Mouse (Mus musculus): ENCODE measurements around the gene Rnf43. TPM values are rescaled to one million over a fixed set of nuclear protein-coding genes. Genes with fewer than 3 reads are reported as not detected.
A peak's percentile ranks its signal among the peaks of the same experiment; 100 is the strongest.

Gene Rnf43
- polyA plus RNA-seq, 1 experiment: not detected

- H3K36me3 ChIP-seq (ENCODE audit: control insufficient read depth, insufficient read depth): peaks cover 9% of the 10 kb centered on the region
- peaks cover 13% of the 10 kb centered on the region for H3K27me3 ChIP-seq (ENCODE audit: control insufficient read depth, insufficient read depth, insufficient read length)
- peak overlapping the region; percentile 41 for H3K4me3 ChIP-seq (ENCODE audit: insufficient read depth, poor library complexity, severe bottlenecking)
- peaks cover 21% of the 10 kb centered on the region for H3K79me2 ChIP-seq (ENCODE audit: control insufficient read depth, insufficient read depth)
- no peak overlapping the region for H3ac ChIP-seq (ENCODE audit: control insufficient read depth, insufficient read length, low read depth)
- TF ChIP-seq CEBPB (IDR thresholded peaks at IDR 0.05; ENCODE audit: low read depth) (no peak), MYOD1 (IDR thresholded peaks at IDR 0.05; ENCODE audit: control insufficient read depth, insufficient read length, low read depth) (no peak), MYOG (IDR thresholded peaks at IDR 0.05; ENCODE audit: control insufficient read depth, extremely low read depth, insufficient read length) (no peak), USF1 (IDR thresholded peaks at IDR 0.05; ENCODE audit: low read depth) (no peak), CTCF (IDR thresholded peaks at IDR 0.05; ENCODE audit: control insufficient read depth, insufficient read depth, insufficient read length) (no peak), FOSL1 (IDR thresholded peaks at IDR 0.05; ENCODE audit: insufficient read depth, low read length, poor library complexity, severe bottlenecking) (no peak), MAX (IDR thresholded peaks at IDR 0.05) (no peak)
- H3K79me3 ChIP-seq (ENCODE audit: low read depth): peaks cover 15% of the 10 kb centered on the region
These were observed 93.8 kb downstream of the Rnf43 start for GRCm38 (mm10) chr11:87756251-87756820.

GRCm38 (mm10) chr11:87757001-87757954 lies 94.8 kb downstream of the Rnf43 start:
- Histone ChIP-seq H3K36me3 (ENCODE audit: control insufficient read depth, insufficient read depth) (peaks cover 9% of the 10 kb centered on the region), H3K4me3 (ENCODE audit: insufficient read depth, poor library complexity, severe bottlenecking) (peak overlapping the region; percentile 41), H3K27me3 (ENCODE audit: control insufficient read depth, insufficient read depth, insufficient read length) (peaks cover 22% of the 10 kb centered on the region), H3ac (ENCODE audit: control insufficient read depth, insufficient read length, low read depth) (no peak overlapping the region), H3K79me3 (ENCODE audit: low read depth) (peaks cover 15% of the 10 kb centered on the region), H3K79me2 (ENCODE audit: control insufficient read depth, insufficient read depth) (peaks cover 21% of the 10 kb centered on the region)
- TF ChIP-seq MYOD1 (IDR thresholded peaks at IDR 0.05; ENCODE audit: control insufficient read depth, insufficient read length, low read depth) (no peak), CTCF (IDR thresholded peaks at IDR 0.05; ENCODE audit: control insufficient read depth, insufficient read depth, insufficient read length) (no peak), FOSL1 (IDR thresholded peaks at IDR 0.05; ENCODE audit: insufficient read depth, low read length, poor library complexity, severe bottlenecking) (no peak), MYOG (IDR thresholded peaks at IDR 0.05; ENCODE audit: control insufficient read depth, extremely low read depth, insufficient read length) (no peak), CEBPB (IDR thresholded peaks at IDR 0.05; ENCODE audit: low read depth) (no peak), USF1 (IDR thresholded peaks at IDR 0.05; ENCODE audit: low read depth) (no peak), MAX (IDR thresholded peaks at IDR 0.05) (no peak)

- H3K27me3 ChIP-seq (ENCODE audit: control insufficient read depth, insufficient read depth, insufficient read length): peaks cover 33% of the 10 kb centered on the region
- TF ChIP-seq USF1 (IDR thresholded peaks at IDR 0.05; ENCODE audit: low read depth) (peak; percentile 48), MYOD1 (IDR thresholded peaks at IDR 0.05; ENCODE audit: control insufficient read depth, insufficient read length, low read depth) (no peak), MYOG (IDR thresholded peaks at IDR 0.05; ENCODE audit: control insufficient read depth, extremely low read depth, insufficient read length) (no peak), FOSL1 (IDR thresholded peaks at IDR 0.05; ENCODE audit: insufficient read depth, low read length, poor library complexity, severe bottlenecking) (no peak), CTCF (IDR thresholded peaks at IDR 0.05; ENCODE audit: control insufficient read depth, insufficient read depth, insufficient read length) (no peak), MAX (IDR thresholded peaks at IDR 0.05) (peak; percentile 55), CEBPB (IDR thresholded peaks at IDR 0.05; ENCODE audit: low read depth) (no peak)
- H3ac ChIP-seq (ENCODE audit: control insufficient read depth, insufficient read length, low read depth): no peak overlapping the region
- H3K79me3 ChIP-seq (ENCODE audit: low read depth): peaks cover 15% of the 10 kb centered on the region
- no peak overlapping the region for H3K4me3 ChIP-seq (ENCODE audit: insufficient read depth, poor library complexity, severe bottlenecking)
- peaks cover 9% of the 10 kb centered on the region for H3K36me3 ChIP-seq (ENCODE audit: control insufficient read depth, insufficient read depth)
- H3K79me2 ChIP-seq (ENCODE audit: control insufficient read depth, insufficient read depth): peaks cover 21% of the 10 kb centered on the region
These were observed 95.8 kb downstream of the Rnf43 start for GRCm38 (mm10) chr11:87758161-87758911.

- no peak overlapping the region for H3K4me3 ChIP-seq (ENCODE audit: insufficient read depth, poor library complexity, severe bottlenecking)
- peaks cover 21% of the 10 kb centered on the region for H3K79me2 ChIP-seq (ENCODE audit: control insufficient read depth, insufficient read depth)
- no peak overlapping the region for H3ac ChIP-seq (ENCODE audit: control insufficient read depth, insufficient read length, low read depth)
- peaks cover 9% of the 10 kb centered on the region for H3K36me3 ChIP-seq (ENCODE audit: control insufficient read depth, insufficient read depth)
- peaks cover 15% of the 10 kb centered on the region for H3K79me3 ChIP-seq (ENCODE audit: low read depth)
- peaks cover 40% of the 10 kb centered on the region for H3K27me3 ChIP-seq (ENCODE audit: control insufficient read depth, insufficient read depth, insufficient read length)
- TF ChIP-seq CEBPB (IDR thresholded peaks at IDR 0.05; ENCODE audit: low read depth): peak; percentile 11
- no peak for TF ChIP-seq MAX (IDR thresholded peaks at IDR 0.05)
These were observed 96.6 kb downstream of the Rnf43 start for GRCm38 (mm10) chr11:87758957-87759608.

- TF ChIP-seq MAX (IDR thresholded peaks at IDR 0.05): no peak
- peak; percentile 27 for TF ChIP-seq CEBPB (IDR thresholded peaks at IDR 0.05; ENCODE audit: low read depth)
- no peak for TF ChIP-seq MYOD1 (IDR thresholded peaks at IDR 0.05; ENCODE audit: control insufficient read depth, insufficient read length, low read depth)
- no peak for TF ChIP-seq USF1 (IDR thresholded peaks at IDR 0.05; ENCODE audit: low read depth)
- no peak for TF ChIP-seq MYOG (IDR thresholded peaks at IDR 0.05; ENCODE audit: control insufficient read depth, extremely low read depth, insufficient read length)
- TF ChIP-seq CTCF (IDR thresholded peaks at IDR 0.05; ENCODE audit: control insufficient read depth, insufficient read depth, insufficient read length): no peak
- Histone ChIP-seq H3ac (ENCODE audit: control insufficient read depth, insufficient read length, low read depth) (no peak overlapping the region), H3K27me3 (ENCODE audit: control insufficient read depth, insufficient read depth, insufficient read length) (peaks cover 45% of the 10 kb centered on the region), H3K4me3 (ENCODE audit: insufficient read depth, poor library complexity, severe bottlenecking) (no peak overlapping the region), H3K79me3 (ENCODE audit: low read depth) (peaks cover 15% of the 10 kb centered on the region), H3K36me3 (ENCODE audit: control insufficient read depth, insufficient read depth) (peaks cover 9% of the 10 kb centered on the region), H3K79me2 (ENCODE audit: control insufficient read depth, insufficient read depth) (peaks cover 21% of the 10 kb centered on the region)
These were observed 97.1 kb downstream of the Rnf43 start for GRCm38 (mm10) chr11:87759609-87760005.

All from C2C12 (cell line).